Mouse (Mus musculus) left cerebral cortex, postnatal 4 days (tissue): ENCODE measurements around the gene Dus1l. TPM values are rescaled to one million over a fixed set of nuclear protein-coding genes. Genes with fewer than 3 reads are reported as not detected.
"Not testable (repeated sequence)": the region's sequence is repeated elsewhere in the genome, so short reads cannot be mapped to it uniquely, and the experiment has no call there.

Source experiments
- DNase-seq: peaks from one replicate; pipeline ENCODE4 v3.0.0-alpha.2; 2022
- intact Hi-C: fragments of 180-260 bp; cut with DNase I; formaldehyde crosslinking; loops from one replicate; pipeline ENCODE4 v1.15.1; 2025
- total RNA-seq, 2 experiments: library from RNA; stranded (reverse); gene quantifications; 2 replicates each; pipeline ENCODE4 v1.2.3; 2021

Gene Dus1l
- total RNA-seq, 2 experiments from 2014 or later = 40.2 to 45.5 TPM

GRCm38 (mm10) chr11:120783426-120784063 is 12.7 kb downstream of the Dus1l start:
- DNase-seq = no peak
- intact Hi-C loops = loop anchor here (10.0 kb wide), 1 partner anchor 169 kb away; the partner anchor contains the start of gene Pcyt2

- not testable (repeated sequence) for DNase-seq
- intact Hi-C loops = loop anchor here (10.0 kb wide), 1 partner anchor 167 kb away; the partner anchor contains the start of gene Pcyt2
Observed at GRCm38 (mm10) chr11:120781361-120781760, 14.8 kb downstream of the Dus1l start.

- DNase-seq = no peak
- intact Hi-C loops = loop anchor here (10.0 kb wide), 1 partner anchor 165 kb away; the partner anchor contains the start of gene Pcyt2
Observed at GRCm38 (mm10) chr11:120779876-120780275, 16.3 kb downstream of the Dus1l start.

GRCm38 (mm10) chr11:120777123-120777522 is 19.1 kb downstream of the Dus1l start:
- DNase-seq = no peak
- intact Hi-C loops = loop anchor here (2.0 kb wide), 1 partner anchor 56 kb away; the partner anchor contains the start of gene Rac3

GRCm38 (mm10) chr11:120775774-120776469 is 20.3 kb downstream of the Dus1l start:
- DNase-seq = peak; percentile 97
- intact Hi-C loops = loop anchor here (2.0 kb wide), 1 partner anchor 55 kb away; the partner anchor contains the start of gene Rac3

GRCm38 (mm10) chr11:120773463-120774190 is 22.6 kb downstream of the Dus1l start:
- intact Hi-C loops = no loop called here
- DNase-seq = no peak

- no peak for DNase-seq
- intact Hi-C loops = no loop called here
Observed at GRCm38 (mm10) chr11:120772749-120773148, 23.5 kb downstream of the Dus1l start.

GRCm38 (mm10) chr11:120768206-120768605 is 28.0 kb downstream of the Dus1l start:
- DNase-seq = no peak
- intact Hi-C loops = no loop called here

GRCm38 (mm10) chr11:120767023-120767422 is 29.2 kb downstream of the Dus1l start:
- DNase-seq, intact Hi-C loops: not testable (repeated sequence)

- DNase-seq, intact Hi-C loops: not testable (repeated sequence)
Observed at GRCm38 (mm10) chr11:120763121-120763999, 32.8 kb downstream of the Dus1l start.

- not testable (repeated sequence) for DNase-seq
Observed at GRCm38 (mm10) chr11:120762672-120763041, 33.5 kb downstream of the Dus1l start, which contains the start of gene Hmga1b. Gene Hmga1b, plus strand, starts transcription at chr11:120762794.

GRCm38 (mm10) chr11:120761811-120762671 is 34.2 kb downstream of the Dus1l start:
- intact Hi-C loops = no loop called here
- DNase-seq = no peak

More at GRCm38 (mm10) chr11:120762672-120763041, 33.5 kb downstream of the Dus1l start, which contains the start of gene Hmga1b:
- intact Hi-C loops = not testable (repeated sequence)

GRCm38 (mm10) chr11:120760236-120760635 is 36.0 kb downstream of the Dus1l start:
- intact Hi-C loops = no loop called here
- no peak for DNase-seq

GRCm38 (mm10) chr11:120751606-120752005 is 44.6 kb downstream of the Dus1l start:
- intact Hi-C loops = no loop called here
- no peak for DNase-seq

GRCm38 (mm10) chr11:120749430-120749829 is 46.8 kb downstream of the Dus1l start:
- intact Hi-C loops = no loop called here
- no peak for DNase-seq

GRCm38 (mm10) chr11:120747974-120748373 is 48.2 kb downstream of the Dus1l start:
- no peak for DNase-seq
- intact Hi-C loops = no loop called here

- DNase-seq = no peak
- intact Hi-C loops = no loop called here
Observed at GRCm38 (mm10) chr11:120744121-120744701, 52.0 kb downstream of the Dus1l start.

GRCm38 (mm10) chr11:120740981-120741380 is 55.2 kb downstream of the Dus1l start:
- intact Hi-C loops = no loop called here

More at GRCm38 (mm10) chr11:120740981-120741380, 55.2 kb downstream of the Dus1l start:
- no peak for DNase-seq
